Mouse (Mus musculus): ENCODE results near the gene Ablim1.

GRCm38 (mm10) chr19:57223686-57224085 is 91.0 kb downstream of the Ablim1 start:
- 0 out of 2 replicates have a peak, but pooled peaks have one; percentile 15 for TF ChIP-seq POLR2A (IDR thresholded peaks at IDR 0.05; ENCODE audit: insufficient read depth, low read depth, low read length)
- no peak for TF ChIP-seq CTCF (IDR thresholded peaks at IDR 0.05)
- no peak for TF ChIP-seq EP300 (IDR thresholded peaks at IDR 0.05; ENCODE audit: insufficient read depth, low read depth, low read length)

Data from heart, adult 2 months (tissue).